Mouse (Mus musculus) G1E (cell line): ENCODE results near the gene Csf3. TPM values are rescaled to one million over a fixed set of nuclear protein-coding genes. Genes with fewer than 3 reads are reported as not detected.
"Not testable (repeated sequence)": the region's sequence is repeated elsewhere in the genome, so short reads cannot be mapped to it uniquely, and the experiment has no call there.

Source experiments
- ATAC-seq: 2 replicates; pipeline ENCODE4 v1.8.0; 2016; ENCODE audit warnings: mild to moderate bottlenecking; ENCODE audit not compliant: insufficient number of reproducible peaks, poor library complexity, low FRiP score, severe bottlenecking; ENCODE audit errors: extremely low read depth
- DNase-seq: peaks from one replicate; pipeline ENCODE4 v3.0.0; 2012; ENCODE audit warnings: low spot score
- H3K27me3 ChIP-seq: 2 replicates; pipeline ENCODE4 v1.6.1; 2012; ENCODE audit warnings: mild to moderate bottlenecking, low read length, inconsistent platforms; ENCODE audit not compliant: insufficient read depth
- H3K36me3 ChIP-seq: replicated peaks from 2 replicates; pipeline ENCODE3; 2012; ENCODE audit warnings: mild to moderate bottlenecking, inconsistent platforms
- H3K4me1 ChIP-seq: 2 replicates; pipeline ENCODE4 v1.6.1; 2012; ENCODE audit warnings: low read depth, low read length, inconsistent platforms, mixed read lengths; ENCODE audit not compliant: insufficient read depth
- H3K4me3 ChIP-seq: 2 replicates; pipeline ENCODE4 v1.5.1; 2012; ENCODE audit warnings: low read depth, mild to moderate bottlenecking, inconsistent platforms, low read length, moderate library complexity, mixed read lengths
- H3K9me3 ChIP-seq: replicated peaks from 2 replicates; pipeline ENCODE4 v1.6.1; 2012; ENCODE audit warnings: inconsistent platforms
- CTCF ChIP-seq: IDR thresholded peaks from 2 replicates; pipeline ENCODE4 v1.5.1; 2012; ENCODE audit warnings: low read depth, low read length, inconsistent platforms, mixed read lengths
- GATA1 ChIP-seq: IDR thresholded peaks from 2 replicates; pipeline ENCODE4 v1.6.1; 2012; ENCODE audit warnings: borderline replicate concordance, low read length, inconsistent platforms, mixed read lengths
- GATA2 ChIP-seq: IDR thresholded peaks from 2 replicates; pipeline ENCODE4 v1.6.1; 2012; ENCODE audit warnings: low read depth, low read length, inconsistent platforms, borderline replicate concordance
- POLR2AphosphoS5 ChIP-seq: IDR thresholded peaks from 2 replicates; pipeline ENCODE4 v1.6.1; 2012; ENCODE audit warnings: low read depth, low read length, inconsistent platforms; ENCODE audit not compliant: insufficient replicate concordance
- TAL1 ChIP-seq: conservative IDR thresholded peaks from 2 replicates; pipeline ENCODE4 v1.6.1; 2012; ENCODE audit warnings: low read depth, low read length, inconsistent platforms, mixed read lengths
- polyA plus RNA-seq: library from polyadenylated mRNA; stranded (reverse); fragments of >175 nt; gene quantifications from 2 replicates; pipeline ENCODE4 v1.2.3, GENCODE M21; 2012
- total RNA-seq, 2 experiments: library from RNA; stranded (forward) in 1 of 2; stranded (reverse) in 1 of 2; fragments of 200-1000 nt in 1 of 2; fragments of >200 nt in 1 of 2; fragmentation: Nextera tagmentation in 1 of 2; gene quantifications; 2 replicates each; pipeline ENCODE4 v1.2.3; 2014 to 2017

The Csf3 gene
- total and polyA plus RNA-seq, 3 experiments = 0.27 TPM; not detected in 2

DNA sequence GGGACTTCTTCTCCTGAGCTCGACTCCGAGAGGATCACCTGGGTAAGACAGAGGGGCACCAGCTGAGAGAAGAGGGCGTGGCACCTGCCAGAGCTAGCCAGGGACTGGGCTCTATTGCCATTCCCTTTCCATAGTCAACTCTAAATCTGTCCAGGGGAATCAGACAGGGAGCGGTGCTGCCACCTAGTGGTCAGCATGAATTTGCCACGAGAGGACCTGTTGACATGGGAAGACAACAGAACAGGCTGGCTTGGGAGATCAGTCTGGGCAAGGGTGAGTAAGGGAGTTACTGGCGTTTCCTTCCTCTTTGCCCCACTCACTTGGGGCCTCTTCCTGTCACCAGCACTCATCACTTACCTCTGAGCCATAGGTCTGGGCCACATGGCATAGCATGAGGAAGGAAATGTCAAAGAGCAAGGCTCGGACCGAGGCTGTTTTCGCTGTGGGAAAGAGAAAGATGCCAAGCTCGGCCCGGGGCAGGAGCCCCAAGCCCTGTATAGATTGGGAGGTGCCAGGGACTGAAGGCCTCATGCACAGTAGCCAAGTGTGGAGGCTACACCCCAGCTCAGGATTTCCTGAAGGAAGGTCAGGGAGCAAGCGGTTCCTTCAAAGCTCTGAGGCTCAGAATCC, 9.5 kb downstream of the Csf3 start:
- no peaks in the 10 kb centered on the region for H3K27me3 ChIP-seq
- no peaks in the 10 kb centered on the region for H3K9me3 ChIP-seq
- DNase-seq (peak; percentile 76), ATAC-seq (peak; percentile 28; the same call in 1 of the 2 replicates)
- peaks cover 21% of the 10 kb centered on the region for H3K4me1 ChIP-seq
- TF ChIP-seq GATA1 = no peak
- TF ChIP-seq CTCF = peak; percentile 95
- no peak overlapping the region for H3K4me3 ChIP-seq
- H3K36me3 ChIP-seq = peaks cover 97% of the 10 kb centered on the region

DNA sequence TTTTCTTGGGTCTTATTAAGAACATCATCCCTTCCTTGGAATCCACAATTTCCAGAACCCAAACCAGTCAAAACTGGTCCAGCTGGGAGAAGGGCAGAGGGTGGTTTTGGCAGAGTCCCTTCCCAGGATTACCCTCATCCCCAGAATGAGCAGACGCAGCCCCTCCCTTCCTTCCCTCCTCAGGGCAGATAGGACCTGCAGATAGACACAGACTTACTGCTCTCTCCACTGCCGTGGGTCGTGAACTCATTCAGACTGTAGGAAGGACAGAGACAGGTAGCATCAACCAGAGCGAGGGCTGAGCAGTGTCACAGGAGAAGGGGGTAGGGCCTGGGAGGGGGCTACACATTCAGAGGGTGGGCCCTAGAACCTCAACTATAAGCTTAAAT, 10.0 kb downstream of the Csf3 start:
- peaks cover 22% of the 10 kb centered on the region for H3K4me1 ChIP-seq
- peaks cover 97% of the 10 kb centered on the region for H3K36me3 ChIP-seq
- ATAC-seq (no peak), DNase-seq (no peak)
- no peaks in the 10 kb centered on the region for H3K27me3 ChIP-seq
- H3K4me3 ChIP-seq = no peak overlapping the region
- no peaks in the 10 kb centered on the region for H3K9me3 ChIP-seq
- TF ChIP-seq TAL1 = no peak
- no peak for TF ChIP-seq POLR2AphosphoS5
- TF ChIP-seq GATA2 = no peak
- TF ChIP-seq GATA1 = no peak
- TF ChIP-seq CTCF = no peak

DNA sequence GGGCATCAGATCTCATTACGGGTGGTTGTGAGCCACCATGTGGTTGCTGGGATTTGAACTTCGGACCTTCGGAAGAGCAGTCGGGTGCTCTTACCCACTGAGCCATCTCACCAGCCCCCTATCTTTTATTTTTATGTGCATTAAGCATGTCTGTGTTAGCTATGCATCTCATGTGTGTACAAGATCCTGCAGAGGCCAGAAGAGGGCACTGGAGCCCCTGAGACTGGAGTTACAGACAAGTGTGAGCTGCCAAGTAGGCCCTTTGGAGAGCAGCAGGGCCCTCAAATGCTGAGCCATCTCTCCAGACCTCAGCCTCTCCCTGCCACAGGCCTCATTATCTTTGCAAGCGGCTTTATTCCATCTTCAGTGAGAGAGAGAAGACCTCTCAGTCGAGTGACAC, 10.9 kb downstream of the Csf3 start:
- H3K9me3 ChIP-seq, ATAC-seq, DNase-seq, H3K27me3 ChIP-seq, H3K4me3 ChIP-seq: not testable (repeated sequence)
- Histone ChIP-seq H3K4me1 (peaks cover 27% of the 10 kb centered on the region), H3K36me3 (peaks cover 97% of the 10 kb centered on the region)

DNA sequence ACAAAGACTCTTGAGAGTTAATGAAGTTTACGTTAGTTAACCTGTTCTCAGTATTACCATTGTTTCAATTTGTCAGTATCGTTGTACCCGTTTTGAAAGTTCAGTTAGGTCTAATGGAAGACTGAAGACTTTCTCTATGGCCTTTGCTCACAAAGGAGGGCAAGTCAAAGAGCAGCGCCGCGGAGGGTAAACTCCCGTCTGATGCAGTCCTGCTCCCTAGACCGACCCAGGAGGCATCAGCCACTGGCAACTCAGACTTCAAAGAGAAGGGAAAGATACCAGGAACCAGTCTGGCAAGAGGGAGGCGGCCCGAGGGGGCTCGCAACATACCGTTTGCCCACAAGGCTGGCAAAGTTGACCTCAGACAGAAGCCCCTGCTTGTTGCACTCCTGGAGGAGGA, 12.6 kb downstream of the Csf3 start:
- TF ChIP-seq GATA1 (no peak), TAL1 (no peak), GATA2 (no peak)
- no peak for ATAC-seq
- H3K4me1 ChIP-seq = peaks cover 37% of the 10 kb centered on the region
- DNase-seq = no peak
- no peaks in the 10 kb centered on the region for H3K9me3 ChIP-seq
- peaks cover 97% of the 10 kb centered on the region for H3K36me3 ChIP-seq
- no peaks in the 10 kb centered on the region for H3K27me3 ChIP-seq
- H3K4me3 ChIP-seq = no peak overlapping the region

DNA sequence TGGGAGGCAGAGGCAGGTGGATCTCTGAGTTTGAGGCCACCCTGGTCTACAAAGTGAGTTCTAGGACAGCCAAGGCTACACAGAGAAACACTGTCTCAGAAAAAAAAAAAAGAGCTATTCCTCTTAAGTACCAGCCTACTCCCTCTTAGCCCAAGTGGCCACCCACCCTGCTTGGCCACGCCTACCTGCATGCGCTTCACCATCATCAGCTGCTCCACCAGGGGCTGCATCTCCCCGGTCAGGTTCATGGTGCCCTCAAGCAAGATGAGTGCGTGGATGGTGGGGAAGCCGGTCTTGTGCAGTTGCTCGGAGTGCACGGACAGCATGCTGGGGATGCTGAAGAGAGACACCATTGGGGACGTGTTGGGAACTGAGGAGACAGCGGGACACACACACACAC, 14.9 kb downstream of the Csf3 start:
- DNase-seq (no peak), ATAC-seq (no peak)
- Histone ChIP-seq H3K4me3 (no peak overlapping the region), H3K4me1 (peaks cover 37% of the 10 kb centered on the region), H3K27me3 (no peaks in the 10 kb centered on the region), H3K36me3 (peaks cover 92% of the 10 kb centered on the region), H3K9me3 (no peaks in the 10 kb centered on the region)
- no peak for TF ChIP-seq TAL1
- no peak for TF ChIP-seq POLR2AphosphoS5
- TF ChIP-seq GATA1 = no peak
- TF ChIP-seq CTCF = no peak
- no peak for TF ChIP-seq GATA2

GRCm38 (mm10) chr11:98717904-98718303, 16.8 kb downstream of the Csf3 start:
- Histone ChIP-seq H3K4me1 (peaks cover 44% of the 10 kb centered on the region), H3K27me3 (no peaks in the 10 kb centered on the region), H3K9me3 (no peaks in the 10 kb centered on the region), H3K4me3 (0 out of 2 replicates have a peak overlapping the region, but pooled peaks have one; percentile 47), H3K36me3 (peaks cover 93% of the 10 kb centered on the region)
- TF ChIP-seq POLR2AphosphoS5 (no peak), TAL1 (no peak), CTCF (peak; percentile 84)
- ATAC-seq (no peak), DNase-seq (peak; percentile 45)

GRCm38 (mm10) chr11:98720756-98721155, 19.7 kb downstream of the Csf3 start:
- H3K36me3 ChIP-seq = peaks cover 93% of the 10 kb centered on the region
- no peaks in the 10 kb centered on the region for H3K9me3 ChIP-seq
- H3K27me3 ChIP-seq = no peaks in the 10 kb centered on the region
- no peak overlapping the region for H3K4me3 ChIP-seq
- peaks cover 60% of the 10 kb centered on the region for H3K4me1 ChIP-seq
- no peak for TF ChIP-seq POLR2AphosphoS5
- TF ChIP-seq GATA2 = no peak
- TF ChIP-seq TAL1 = no peak
- TF ChIP-seq GATA1 = no peak
- TF ChIP-seq CTCF = no peak
- DNase-seq (no peak), ATAC-seq (no peak)
